Mouse (Mus musculus): ENCODE results near the gene Swt1. TPM values are rescaled to one million over a fixed set of nuclear protein-coding genes. Genes with fewer than 3 reads are reported as not detected.

Gene Swt1
- total and polyA plus RNA-seq, 2 experiments from 2014 or later = 7.4 to 16.0 TPM

DNA sequence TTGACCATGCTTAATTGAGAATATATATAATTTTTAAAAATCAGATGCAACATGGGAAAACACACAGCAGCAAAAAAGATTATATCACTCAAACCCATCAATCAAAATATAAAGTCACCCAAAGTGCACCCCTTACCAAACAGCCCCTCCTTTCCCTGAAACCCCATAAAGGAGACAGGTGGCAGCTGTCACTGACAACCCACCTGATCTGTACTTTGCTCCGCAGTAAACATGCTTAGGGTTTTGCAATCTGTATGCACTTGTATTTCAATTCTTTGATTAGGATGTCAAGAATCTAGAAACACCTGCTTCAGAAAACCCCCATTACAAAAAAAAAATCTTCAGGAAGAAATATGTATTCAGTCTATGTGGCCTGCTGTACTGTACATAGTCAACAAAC, 102.9 kb downstream of the Swt1 start:
- no peaks in the 10 kb centered on the region for H3K9me3 ChIP-seq (ENCODE audit: low read length)
- ATAC-seq (ENCODE audit: low FRiP score) = no peak
- H3K36me3 ChIP-seq (ENCODE audit: insufficient read depth, low read length) = no peaks in the 10 kb centered on the region
- no peaks in the 10 kb centered on the region for H3K27me3 ChIP-seq (ENCODE audit: insufficient read depth, low read length)
- no peaks in the 10 kb centered on the region for H3K4me1 ChIP-seq (ENCODE audit: insufficient read depth, low read length)
- H3K9ac ChIP-seq (replicated peaks; ENCODE audit: low read length, poor library complexity, severe bottlenecking) = no peak overlapping the region
- H3K4me2 ChIP-seq (ENCODE audit: low read depth, low read length, poor library complexity, severe bottlenecking) = no peak overlapping the region
- WGBS = 87% methylated on average over 1 of the region's 1 CpGs
- H3K27ac ChIP-seq (ENCODE audit: low read depth, low read length) = no peak overlapping the region
- TF ChIP-seq CTCF (IDR thresholded peaks at IDR 0.05) = no peak
- no peak for DNase-seq (ENCODE audit: low spot score)
- no peak overlapping the region for H3K4me3 ChIP-seq (ENCODE audit: low read depth, low read length)

- no peaks in the 10 kb centered on the region for H3K9me3 ChIP-seq (ENCODE audit: low read length)
- ATAC-seq (ENCODE audit: low FRiP score) (no peak), DNase-seq (ENCODE audit: low spot score) (no peak)
- WGBS = 81% methylated on average over 4 of the region's 4 CpGs
- no peak for TF ChIP-seq CTCF (IDR thresholded peaks at IDR 0.05)
- no peak overlapping the region for H3K9ac ChIP-seq (replicated peaks; ENCODE audit: low read length, poor library complexity, severe bottlenecking)
- H3K27me3 ChIP-seq (ENCODE audit: insufficient read depth, low read length) = no peaks in the 10 kb centered on the region
- H3K27ac ChIP-seq (ENCODE audit: low read depth, low read length) = no peak overlapping the region
- H3K4me1 ChIP-seq (ENCODE audit: insufficient read depth, low read length) = no peaks in the 10 kb centered on the region
- no peak overlapping the region for H3K4me2 ChIP-seq (ENCODE audit: low read depth, low read length, poor library complexity, severe bottlenecking)
- H3K36me3 ChIP-seq (ENCODE audit: insufficient read depth, low read length) = no peaks in the 10 kb centered on the region
- no peak overlapping the region for H3K4me3 ChIP-seq (ENCODE audit: low read depth, low read length)
These were observed 107.8 kb downstream of the Swt1 start for GRCm38 (mm10) chr1:151320408-151320807.

GRCm38 (mm10) chr1:151319267-151319666, 109.0 kb downstream of the Swt1 start:
- no peaks in the 10 kb centered on the region for H3K9me3 ChIP-seq (ENCODE audit: low read length)
- no peak overlapping the region for H3K9ac ChIP-seq (replicated peaks; ENCODE audit: low read length, poor library complexity, severe bottlenecking)
- H3K36me3 ChIP-seq (ENCODE audit: insufficient read depth, low read length) = no peaks in the 10 kb centered on the region
- no peak for TF ChIP-seq CTCF (IDR thresholded peaks at IDR 0.05)
- no peak overlapping the region for H3K4me3 ChIP-seq (ENCODE audit: low read depth, low read length)
- H3K4me1 ChIP-seq (ENCODE audit: insufficient read depth, low read length) = no peaks in the 10 kb centered on the region
- no peak overlapping the region for H3K27ac ChIP-seq (ENCODE audit: low read depth, low read length)
- WGBS = 77% methylated on average over 7 of the region's 7 CpGs
- DNase-seq (ENCODE audit: low spot score) (no peak), ATAC-seq (ENCODE audit: low FRiP score) (no peak; the same call in 1 of the 2 replicates)
- no peak overlapping the region for H3K4me2 ChIP-seq (ENCODE audit: low read depth, low read length, poor library complexity, severe bottlenecking)
- H3K27me3 ChIP-seq (ENCODE audit: insufficient read depth, low read length) = no peaks in the 10 kb centered on the region

Small RNA genes within 50 kb of the gene (microRNA-seq; reads per million reads assigned to microRNA genes)
- gene Mir7682 (ENCODE audit: borderline number of aligned reads) = 1.0 reads per million

Other genes starting within 250 kb of the Swt1 start
- gene Gm47985, start 245.9 kb downstream of the Swt1 start, total RNA-seq (2014; rRNA removed) = not detected in 2 replicates
- not detected in 2 replicates for gene Gm47985, start 245.9 kb downstream of the Swt1 start, polyA plus RNA-seq (2015; fragmentation: Nextera tagmentation; extraction: Ambion mirVana)
- gene Gm8947, start 236.1 kb downstream of the Swt1 start, total RNA-seq (2014; rRNA removed) = not detected in 2 replicates
- gene Gm8947, start 236.1 kb downstream of the Swt1 start, polyA plus RNA-seq (2015; fragmentation: Nextera tagmentation; extraction: Ambion mirVana) = not detected in 2 replicates
- gene Gm47995, start 230.0 kb downstream of the Swt1 start, total RNA-seq (2014; rRNA removed) = not detected in 2 replicates
- not detected in 2 replicates for gene Gm47995, start 230.0 kb downstream of the Swt1 start, polyA plus RNA-seq (2015; fragmentation: Nextera tagmentation; extraction: Ambion mirVana)
- not detected in 2 replicates for gene 3110040M04Rik, start 224.3 kb downstream of the Swt1 start, total RNA-seq (2014; rRNA removed)
- gene 3110040M04Rik, start 224.3 kb downstream of the Swt1 start, polyA plus RNA-seq (2015; fragmentation: Nextera tagmentation; extraction: Ambion mirVana) = not detected in 2 replicates
- gene Gm47996, start 218.3 kb downstream of the Swt1 start, total RNA-seq (2014; rRNA removed) = not detected in 2 replicates
- gene Gm47996, start 218.3 kb downstream of the Swt1 start, polyA plus RNA-seq (2015; fragmentation: Nextera tagmentation; extraction: Ambion mirVana) = not detected in 2 replicates
- gene Ivns1abp, start 84.0 kb downstream of the Swt1 start, total RNA-seq (2014; rRNA removed) = 164 and 176 TPM in 2 replicates
- gene Ivns1abp, start 84.0 kb downstream of the Swt1 start, polyA plus RNA-seq (2015; fragmentation: Nextera tagmentation; extraction: Ambion mirVana) = 167 and 169 TPM in 2 replicates
- gene Trmt1l, start 87 bp upstream of the Swt1 start, total RNA-seq (2014; rRNA removed) = 15.0 and 17.8 TPM in 2 replicates
- gene Trmt1l, start 87 bp upstream of the Swt1 start, polyA plus RNA-seq (2015; fragmentation: Nextera tagmentation; extraction: Ambion mirVana) = 15.3 and 15.9 TPM in 2 replicates
- 68.1 and 77.1 TPM in 2 replicates for gene Rnf2, start 72.5 kb upstream of the Swt1 start, total RNA-seq (2014; rRNA removed)
- gene Rnf2, start 72.5 kb upstream of the Swt1 start, polyA plus RNA-seq (2015; fragmentation: Nextera tagmentation; extraction: Ambion mirVana) = 73.9 and 77.8 TPM in 2 replicates
- gene Fam129a, start 142.7 kb upstream of the Swt1 start, total RNA-seq (2014; rRNA removed) = 1.4 and 3.5 TPM in 2 replicates
- 1.2 and 1.6 TPM in 2 replicates for gene Fam129a, start 142.7 kb upstream of the Swt1 start, polyA plus RNA-seq (2015; fragmentation: Nextera tagmentation; extraction: Ambion mirVana)